Mouse (Mus musculus): ENCODE results near the gene Shroom2. TPM values are rescaled to one million over a fixed set of nuclear protein-coding genes. Genes with fewer than 3 reads are reported as not detected.

Gene Shroom2
- total and polyA plus RNA-seq, 3 experiments, result 3.5 to 10.7 (median 5.5) TPM

Other genes with a start within 250 kb of the Shroom2 start
- not detected for gene Cldn34a, start 206.1 kb downstream of the Shroom2 start, total RNA-seq (2021)
- gene Cldn34a, start 206.1 kb downstream of the Shroom2 start, polyA plus RNA-seq (2012; rRNA removed), result not detected in 2 replicates
- under 1 TPM in 1 of 2 experiments, not detected in 1; 0.24 TPM for gene Gpr143, start 12.5 kb upstream of the Shroom2 start, total RNA-seq (2021)
- 0.12 TPM in 1 of 2 replicates, not detected in the other for gene Gpr143, start 12.5 kb upstream of the Shroom2 start, polyA plus RNA-seq (2012; rRNA removed)
- gene Usp51, start 237.0 kb upstream of the Shroom2 start, total RNA-seq (2021), result 1 to 10 TPM; 1.9 to 2.8 TPM
- gene Usp51, start 237.0 kb upstream of the Shroom2 start, polyA plus RNA-seq (2012; rRNA removed), result 0.40 and 0.58 TPM in 2 replicates

All from adrenal gland, adult 2 months (tissue).